Mouse (Mus musculus): ENCODE measurements at regions not wholly inside any gene's neighbourhood (a gene's known extent, or its start where the extent isn't known, plus 50 kb on each side); places are given as distances from the start of the nearest gene placed in this dataset.
A peak's percentile ranks its signal among the peaks of the same experiment; 100 is the strongest.

DNA sequence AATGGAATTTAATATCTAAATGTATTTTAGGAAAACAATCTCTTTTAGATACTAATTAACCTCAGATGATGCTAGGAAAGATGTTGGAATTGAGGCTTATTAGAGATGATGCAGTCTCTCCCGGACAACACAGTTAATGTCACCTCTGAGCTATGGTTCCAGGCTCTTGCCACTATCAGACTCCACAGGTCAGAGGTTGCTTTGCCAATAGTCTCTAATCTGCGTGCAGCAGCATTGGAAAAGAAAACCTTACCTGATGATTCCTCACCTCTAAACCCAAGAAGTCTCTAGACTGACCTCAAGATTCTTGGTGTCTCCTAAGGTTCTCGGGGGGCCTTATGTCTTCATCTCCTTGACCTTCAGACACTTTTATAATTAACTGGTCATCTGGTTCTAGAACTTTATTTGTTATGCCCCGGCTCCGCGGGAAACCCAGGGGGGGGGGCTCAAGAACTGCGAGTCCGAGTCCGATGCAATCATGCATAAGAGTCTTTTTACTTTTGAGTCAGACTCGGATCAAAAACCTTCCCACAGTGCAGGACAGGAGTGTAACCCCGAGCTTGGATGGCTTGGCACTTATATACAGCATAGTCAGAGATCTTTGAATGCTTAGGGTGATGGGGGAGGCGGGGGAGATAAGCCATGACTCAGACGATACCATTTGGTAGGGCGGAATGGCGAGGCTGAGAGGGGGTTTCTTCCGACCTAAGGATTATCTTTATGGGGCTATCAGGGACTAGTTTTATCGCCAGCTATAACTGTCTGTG, 626.9 kb downstream of the Zfp706 start:
- DNase-seq (ENCODE audit: low read depth) = no peak

DNA sequence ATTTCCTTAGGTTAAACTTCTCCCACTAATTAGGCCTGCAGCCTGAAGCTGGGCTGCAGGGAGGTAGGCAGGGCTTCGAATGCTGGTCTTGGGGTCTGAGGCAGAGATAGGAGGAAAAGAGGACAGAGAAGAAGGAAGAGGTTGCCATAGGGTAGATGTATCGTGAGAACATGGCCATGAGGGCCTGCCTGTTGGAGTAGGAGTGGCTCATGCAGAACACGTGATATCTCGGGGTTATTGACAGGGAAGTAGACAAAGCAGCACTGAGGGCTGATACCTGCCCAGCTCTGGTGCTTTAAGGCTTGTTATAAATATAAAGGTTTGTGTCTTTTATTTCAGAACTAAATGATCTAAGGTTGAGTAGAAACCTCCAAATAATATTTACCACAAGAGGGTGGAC, 628.9 kb downstream of the Zfp706 start:
- DNase-seq (ENCODE audit: low read depth) = no peak

DNA sequence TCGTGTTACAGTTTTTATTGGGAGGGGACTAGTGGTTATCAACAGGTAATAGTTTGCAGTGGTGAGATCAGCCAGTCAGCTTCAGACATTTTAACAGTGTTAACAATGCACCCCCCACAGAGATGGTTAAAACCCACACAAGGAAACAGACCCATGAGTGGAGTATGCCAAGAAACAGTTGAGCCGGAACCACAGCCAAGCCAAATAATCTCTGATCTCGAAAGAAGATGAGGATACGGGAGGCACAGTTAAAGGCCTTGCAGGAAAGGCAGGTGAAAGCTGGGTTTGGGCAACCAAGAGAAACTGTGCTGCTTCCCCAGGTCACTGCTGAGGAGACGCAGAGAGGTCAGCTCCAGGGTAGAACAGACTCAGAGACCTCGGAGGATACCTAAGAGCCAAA, 631.0 kb downstream of the Zfp706 start:
- no peak for DNase-seq (ENCODE audit: low read depth)

DNA sequence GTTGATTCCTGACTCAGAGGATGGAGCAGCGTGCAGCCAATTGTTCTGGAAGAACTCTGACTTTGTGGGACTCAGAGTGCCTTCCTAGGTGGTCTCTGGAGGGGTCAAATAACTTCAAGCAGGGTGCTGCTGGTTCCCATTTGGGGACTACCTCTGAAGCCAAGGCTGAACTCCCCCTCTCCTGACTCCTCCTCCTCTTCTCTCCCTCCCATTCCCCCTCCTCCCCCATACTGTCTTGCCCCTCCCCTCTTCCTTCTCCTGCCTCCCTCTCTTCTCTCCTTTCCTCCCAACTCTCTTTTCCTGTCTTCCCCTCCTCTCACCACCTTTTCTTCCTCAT, 632.1 kb downstream of the Zfp706 start:
- DNase-seq (ENCODE audit: low read depth) = no peak

DNA sequence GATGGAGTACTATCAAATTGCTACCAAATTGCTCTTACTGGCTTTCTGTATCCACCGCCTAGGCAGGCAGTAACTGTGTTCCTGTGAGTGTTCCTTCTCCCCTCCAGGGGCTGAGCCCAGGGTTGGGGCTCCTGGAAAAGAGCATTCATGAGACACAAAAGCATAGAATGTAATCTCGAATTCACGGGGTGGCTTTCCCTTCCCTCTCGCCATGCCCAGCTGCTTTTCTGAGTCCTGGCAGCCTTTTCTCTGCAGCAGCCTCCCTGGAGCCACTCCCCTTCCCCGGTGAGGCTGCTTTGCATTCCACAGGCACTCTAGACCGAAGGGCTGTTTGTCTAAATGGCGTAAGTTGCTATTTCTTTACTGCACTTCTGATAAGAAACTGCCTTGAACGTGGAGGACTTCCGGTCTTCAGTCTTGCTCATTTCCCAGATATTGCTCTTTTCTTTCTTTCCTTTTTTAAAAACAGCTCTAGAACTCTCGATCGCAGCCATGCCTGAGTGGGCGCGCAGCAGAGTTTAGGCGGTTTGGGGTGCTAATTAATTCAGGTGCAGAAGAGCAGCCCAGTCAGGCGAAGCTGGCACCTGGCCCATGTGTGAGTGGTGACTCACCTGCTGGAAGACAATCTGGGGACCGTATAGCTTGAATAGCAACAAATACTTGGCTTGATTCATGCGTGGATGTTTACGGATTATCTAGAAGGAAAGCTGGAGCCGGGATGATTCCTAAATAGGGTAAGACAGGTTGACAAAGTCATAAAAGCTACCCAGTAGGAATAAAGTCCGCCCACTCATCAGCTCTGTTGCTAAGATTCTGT, 632.6 kb downstream of the Zfp706 start:
- DNase-seq (ENCODE audit: low read depth) = no peak

DNA sequence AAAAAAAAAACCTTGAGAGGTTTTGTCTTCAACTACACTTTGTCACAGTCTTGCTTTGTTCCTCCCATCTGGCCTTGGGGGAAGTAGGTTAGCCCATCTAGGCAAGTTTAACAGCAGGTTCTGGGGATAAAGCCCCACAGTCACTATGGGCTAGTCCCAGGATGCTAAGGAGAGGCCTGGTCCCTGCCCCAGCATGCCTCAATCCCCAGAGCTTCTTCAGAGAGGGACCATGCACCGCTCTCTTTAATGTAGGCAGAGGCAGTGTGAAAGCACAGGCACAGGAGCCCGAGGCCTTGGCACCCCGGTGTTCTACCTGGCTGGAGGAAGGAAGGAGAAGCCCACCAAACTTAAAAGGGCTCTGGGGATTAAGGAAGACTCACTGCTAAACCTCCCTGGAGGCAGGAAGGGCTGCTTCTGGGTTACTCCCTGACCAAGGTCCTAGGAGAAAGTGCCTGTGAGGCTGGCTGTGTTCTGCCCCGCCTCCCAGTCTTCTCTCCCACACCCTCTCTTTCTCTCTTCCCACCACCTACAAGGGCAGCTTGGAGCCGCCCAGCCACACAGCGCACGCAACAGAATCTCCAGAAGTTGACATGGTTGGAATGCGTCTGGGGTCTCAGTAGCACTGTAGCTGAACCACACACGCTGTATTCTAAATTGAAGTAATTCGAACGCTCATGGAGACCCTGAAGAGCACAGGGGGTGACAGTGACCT, 633.5 kb downstream of the Zfp706 start:
- no peak for DNase-seq (ENCODE audit: low read depth)

DNA sequence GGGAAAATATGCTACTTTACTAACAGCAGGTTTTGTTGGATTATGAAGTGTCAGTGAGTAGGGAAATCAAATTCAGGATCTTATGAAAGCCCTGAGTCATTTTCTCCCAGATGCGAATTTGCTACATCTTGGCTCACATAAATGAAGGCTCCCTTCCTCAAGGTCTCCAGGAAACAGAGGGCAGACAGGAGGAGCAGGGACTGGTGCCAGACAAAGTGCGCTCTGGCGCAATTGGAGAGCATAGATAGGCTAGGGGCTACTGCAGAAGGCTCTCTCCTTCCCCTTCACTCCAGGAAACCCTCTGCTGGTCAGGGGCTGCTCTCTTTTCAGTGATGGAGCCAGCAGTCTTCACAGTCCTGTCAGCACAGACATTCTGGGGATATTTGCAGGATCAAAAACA, 634.1 kb downstream of the Zfp706 start:
- DNase-seq (ENCODE audit: low read depth) = peak; percentile 30

DNA sequence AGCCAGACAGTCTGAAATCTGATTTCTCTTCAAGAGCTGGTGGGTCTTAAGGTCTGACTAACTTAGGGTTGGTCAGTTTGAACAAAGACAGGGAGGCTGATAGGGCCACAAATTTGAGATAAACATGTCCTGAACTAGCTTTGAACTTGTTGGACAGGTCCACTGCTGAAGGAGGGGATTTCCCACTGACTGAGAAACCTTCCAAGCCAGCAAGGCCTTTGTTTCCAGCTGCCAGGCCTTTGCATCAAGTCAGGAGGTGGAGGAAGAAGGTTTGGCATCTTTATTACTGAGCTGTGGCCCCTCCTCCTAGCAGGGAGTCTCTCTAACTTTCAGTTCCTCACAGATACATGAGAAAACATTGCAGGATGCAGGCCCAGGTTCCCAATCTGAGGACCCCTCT, 636.2 kb downstream of the Zfp706 start:
- DNase-seq (ENCODE audit: low read depth) = no peak

DNA sequence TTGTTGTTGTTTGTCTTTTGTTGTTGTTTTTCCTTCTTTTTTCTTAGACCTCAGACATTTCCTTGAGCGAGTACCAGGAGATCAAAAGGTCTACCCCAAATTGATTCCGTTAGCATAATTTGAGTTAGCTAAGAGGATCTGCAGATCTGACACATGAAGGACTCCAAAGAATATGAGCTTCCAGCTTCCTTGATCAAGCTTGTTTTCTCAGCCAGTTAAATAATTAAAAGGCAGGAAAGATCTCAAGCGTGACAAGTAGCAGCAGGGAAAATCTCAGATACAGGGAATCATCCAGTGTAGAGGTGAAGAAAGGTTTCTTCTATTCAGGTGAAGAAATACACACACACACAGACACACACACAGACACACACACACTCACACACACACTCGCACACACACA, 636.7 kb downstream of the Zfp706 start:
- DNase-seq (ENCODE audit: low read depth) = no peak

DNA sequence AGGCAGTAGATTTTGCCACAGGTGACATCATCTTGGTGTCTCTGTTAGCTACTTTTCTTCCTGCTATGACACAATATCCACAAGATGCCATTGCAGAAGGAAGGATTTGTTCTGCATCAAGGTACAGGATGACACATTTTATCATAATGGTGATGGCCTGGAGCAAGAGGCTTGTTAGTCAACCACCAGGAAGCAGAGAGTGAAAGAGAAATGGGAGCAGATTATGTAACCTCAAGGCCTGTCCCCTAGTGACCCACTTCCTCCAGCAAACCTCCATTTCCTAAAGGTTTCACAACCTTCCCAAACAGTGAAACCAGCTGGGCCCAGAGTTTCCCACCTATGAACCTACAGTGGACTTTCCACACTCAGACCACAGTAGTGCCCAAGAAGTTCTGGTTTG, 640.3 kb downstream of the Zfp706 start:
- peak; percentile 79 for DNase-seq (ENCODE audit: low read depth)

DNA sequence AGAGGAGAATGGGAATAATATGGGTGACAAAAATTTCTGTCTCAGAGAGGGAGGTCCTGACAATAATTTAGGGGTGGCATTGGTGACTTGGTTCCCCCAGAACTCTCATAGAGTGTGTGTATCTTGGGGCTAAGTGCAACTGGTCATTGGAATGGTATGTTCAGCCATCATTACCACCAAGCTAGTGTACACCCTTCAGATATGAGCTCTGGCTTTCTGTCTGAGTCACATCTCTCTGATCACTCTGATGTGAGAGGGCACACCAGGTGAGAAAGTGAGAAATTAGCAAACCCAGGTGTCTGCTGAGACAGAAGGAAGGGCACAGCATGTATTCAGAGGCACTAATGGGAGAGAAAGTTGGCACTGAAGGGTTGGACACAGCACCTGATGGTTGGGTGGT, 642.8 kb downstream of the Zfp706 start:
- DNase-seq (ENCODE audit: low read depth) = no peak

DNA sequence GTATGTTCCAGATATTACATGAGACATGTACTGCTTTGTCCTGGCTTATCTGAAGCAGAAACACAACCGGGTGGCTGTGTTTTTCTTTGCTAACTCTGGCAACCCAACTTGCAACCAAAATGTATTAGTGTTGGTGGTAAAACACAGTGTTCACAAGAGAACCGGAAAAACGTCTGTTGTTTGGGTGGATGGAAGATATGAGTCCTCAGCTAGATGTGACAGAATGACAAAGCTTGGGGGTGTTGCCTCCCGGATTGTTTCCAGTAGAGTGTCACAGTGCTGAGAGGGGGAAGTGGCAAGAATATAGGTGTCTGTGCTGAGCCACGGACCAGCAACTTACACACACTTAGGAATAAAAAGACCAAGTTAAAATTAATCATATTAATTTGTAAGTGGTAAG, 643.5 kb downstream of the Zfp706 start:
- DNase-seq (ENCODE audit: low read depth) = peak; percentile 18

DNA sequence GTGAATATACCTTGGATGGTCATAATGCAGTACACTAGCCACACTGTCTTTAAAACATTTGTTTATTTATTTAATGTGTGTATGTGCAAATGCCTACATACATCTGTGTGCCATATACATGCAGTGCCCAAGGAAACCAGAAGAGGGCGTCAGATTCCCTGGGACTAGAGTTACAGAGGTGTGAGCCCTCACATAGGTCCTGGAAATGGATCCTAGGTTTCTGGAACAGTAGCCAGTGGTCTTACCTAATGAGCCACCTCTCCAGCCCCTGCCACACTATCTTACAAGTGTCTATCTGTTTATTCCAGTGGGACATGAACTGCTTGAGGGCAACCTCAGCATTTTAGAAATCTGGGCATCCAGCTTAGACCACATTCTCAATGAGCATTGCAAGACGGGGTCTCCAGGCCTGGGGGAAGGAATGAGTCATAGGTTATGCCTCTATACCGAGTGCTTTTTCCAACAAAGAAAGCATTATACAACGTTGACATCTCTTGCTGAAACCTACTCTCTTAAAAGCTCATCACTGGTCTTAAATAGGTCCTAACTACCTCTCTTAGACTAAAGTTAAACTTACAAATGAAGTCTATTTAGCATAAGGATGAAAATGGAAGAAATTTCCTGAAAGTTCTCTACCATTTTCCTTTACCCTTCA, 644.5 kb downstream of the Zfp706 start:
- DNase-seq (ENCODE audit: low read depth) = peak; percentile 14

DNA sequence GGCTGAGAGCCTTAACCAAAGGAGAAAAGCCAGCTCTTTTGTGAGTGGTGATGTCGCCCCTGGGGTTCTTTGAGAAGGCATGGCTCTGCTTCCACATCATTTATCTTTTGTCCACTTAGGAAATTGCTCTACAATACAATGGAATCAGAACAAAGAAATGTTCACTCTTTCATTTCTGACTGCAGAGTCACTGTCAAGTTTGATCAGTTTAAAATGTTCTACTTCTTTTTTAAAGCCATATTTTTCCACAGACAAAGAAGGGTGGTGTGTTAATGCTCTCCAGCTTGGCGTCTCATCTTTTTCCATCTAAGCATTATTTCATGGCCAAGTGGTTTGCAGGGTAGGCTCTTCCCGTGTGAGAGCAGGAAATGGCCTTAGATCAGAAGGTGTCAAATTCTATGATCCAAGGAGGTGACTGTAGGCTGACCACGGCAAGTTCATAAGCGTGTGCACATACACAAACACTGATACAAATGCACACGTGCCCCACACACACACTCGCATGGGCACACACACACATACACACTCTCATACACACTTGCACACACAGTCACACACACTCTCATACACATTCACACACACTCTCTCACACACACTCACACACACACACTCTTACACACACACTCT, 645.9 kb downstream of the Zfp706 start:
- peak; percentile 52 for DNase-seq (ENCODE audit: low read depth)

DNA sequence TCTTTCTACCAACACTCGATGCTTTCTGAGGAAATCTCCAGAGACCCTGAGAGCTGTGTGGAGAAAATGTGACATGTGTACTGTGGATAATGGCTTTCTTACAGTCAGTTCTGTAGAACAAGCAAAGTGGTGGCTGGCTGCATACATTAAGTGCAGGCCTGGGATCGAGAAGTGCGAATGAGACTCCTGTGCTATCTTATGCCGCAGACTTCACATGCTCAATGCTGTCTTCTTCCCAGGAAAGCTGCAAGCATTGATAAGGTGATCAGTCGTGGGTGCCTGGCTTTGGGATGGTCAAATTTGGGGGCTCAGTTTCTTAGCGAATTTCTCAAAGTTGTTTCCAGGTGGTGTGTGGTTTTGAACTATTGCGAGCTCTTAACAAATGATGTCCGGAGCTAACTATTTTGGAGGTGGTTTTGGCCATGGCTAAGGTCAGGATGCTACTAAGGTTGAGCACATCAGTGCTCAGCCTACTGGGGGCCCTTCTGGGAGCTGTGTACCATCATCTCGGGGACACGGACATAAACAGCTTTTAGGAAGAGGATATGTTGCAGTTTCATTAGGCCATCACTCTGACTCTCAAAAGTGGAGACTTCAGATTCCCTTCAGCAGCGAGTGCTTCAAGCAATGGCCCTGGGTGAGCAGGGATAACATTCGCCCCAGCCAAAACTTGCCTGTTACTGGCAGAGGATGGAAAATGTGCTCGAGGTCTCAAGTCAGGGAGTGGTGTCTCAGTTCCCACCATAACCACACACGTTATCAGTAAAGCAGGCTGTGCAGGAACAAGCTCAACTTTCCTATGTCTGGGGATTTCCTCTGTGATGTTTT, 646.7 kb downstream of the Zfp706 start:
- DNase-seq (ENCODE audit: low read depth) = peak; percentile 83

DNA sequence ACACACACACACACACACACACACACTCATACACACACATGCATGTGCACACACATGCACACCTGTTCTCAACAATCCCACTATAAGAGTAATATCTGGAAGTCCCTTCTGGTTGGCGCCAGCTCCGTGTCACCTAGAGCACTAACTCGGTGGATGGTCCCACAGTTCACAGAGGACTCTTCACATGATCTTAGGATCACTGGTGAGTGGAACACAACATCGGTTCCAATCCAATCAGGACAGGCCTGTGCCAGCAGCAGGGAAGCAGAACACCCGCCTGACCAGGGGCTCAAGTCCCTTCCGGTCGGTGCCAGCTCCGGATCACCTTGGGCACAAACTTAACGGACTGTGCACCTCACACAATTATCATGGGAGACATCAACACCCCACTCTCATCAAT, 651.7 kb downstream of the Zfp706 start:
- DNase-seq (ENCODE audit: low read depth) = no peak

DNA sequence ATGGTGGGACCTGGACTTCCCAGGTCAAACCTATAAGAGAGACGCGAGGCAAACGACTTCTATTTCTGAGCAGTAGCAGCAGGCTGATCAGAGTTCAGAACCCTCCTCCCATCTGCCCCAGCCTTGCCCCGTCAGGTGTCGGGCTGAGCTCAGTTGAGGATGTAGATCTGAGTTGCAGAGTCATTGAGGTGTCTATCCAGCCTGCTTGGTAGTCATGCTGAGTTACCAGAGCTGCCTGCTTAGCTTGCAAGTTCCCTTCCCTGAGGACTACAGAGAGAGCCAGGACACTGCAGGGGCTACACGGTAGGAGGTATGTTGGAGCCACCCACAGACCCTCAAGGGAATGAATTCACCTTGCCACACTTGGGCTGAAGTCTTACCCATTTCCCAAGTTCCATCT, 653.0 kb downstream of the Zfp706 start:
- no peak for DNase-seq (ENCODE audit: low read depth)

DNA sequence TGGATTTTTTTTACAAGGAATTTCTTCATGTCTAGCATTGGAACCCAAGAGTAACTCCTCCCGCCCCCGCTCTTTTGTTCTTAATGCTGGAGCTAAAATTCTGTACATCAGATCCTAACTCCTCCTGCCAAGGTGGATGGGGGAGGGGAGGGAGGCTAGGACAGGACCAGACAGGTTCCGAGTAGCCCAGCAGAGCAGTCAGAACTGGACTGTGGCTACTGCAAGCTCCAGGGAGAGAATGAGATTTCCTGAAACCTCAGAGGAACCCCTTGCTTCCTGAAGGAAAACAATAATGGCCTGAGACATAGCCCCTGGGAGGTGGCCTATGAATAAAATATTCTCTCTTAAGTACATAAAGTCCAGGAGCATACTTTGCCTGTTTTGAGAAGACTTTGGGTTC, 653.8 kb downstream of the Zfp706 start:
- no peak for DNase-seq (ENCODE audit: low read depth)

DNA sequence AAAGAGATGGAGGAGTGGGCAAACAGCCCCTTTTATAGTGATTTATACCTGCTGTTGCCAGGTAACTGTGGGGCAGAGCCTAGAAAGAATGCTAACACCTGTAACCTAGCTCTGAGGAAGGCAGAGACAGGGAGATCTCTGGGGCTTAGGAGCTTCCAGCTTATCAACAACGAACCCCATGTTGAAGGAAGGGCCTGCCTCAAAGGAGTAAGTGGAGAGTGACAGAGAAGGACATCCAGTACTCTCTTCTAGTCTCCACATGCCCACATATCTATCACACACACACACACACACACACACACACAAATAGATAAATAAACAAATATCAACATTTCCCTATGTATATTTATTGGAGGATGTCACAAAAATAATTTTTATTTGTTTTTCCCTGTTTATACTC, 654.6 kb downstream of the Zfp706 start:
- DNase-seq (ENCODE audit: low read depth) = no peak

DNA sequence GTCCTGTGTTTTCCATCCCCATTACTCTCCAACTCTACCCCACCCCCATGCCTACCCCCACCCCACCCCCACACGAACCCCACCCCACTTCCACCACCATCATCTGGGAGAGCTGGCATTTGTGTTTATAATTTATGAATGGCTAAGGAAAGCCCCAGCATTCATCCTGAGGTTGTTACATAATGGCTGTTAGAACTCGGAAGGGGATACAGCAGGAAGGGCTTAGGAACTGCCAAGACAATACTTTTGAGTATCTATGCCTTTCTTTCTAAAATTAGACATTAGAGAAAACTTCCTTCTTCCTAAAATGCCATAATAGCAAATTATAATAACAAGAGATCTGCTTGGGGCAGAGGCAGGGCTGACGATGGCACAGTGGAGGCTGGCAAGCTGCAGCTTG, 655.9 kb downstream of the Zfp706 start:
- DNase-seq (ENCODE audit: low read depth) = no peak

DNA sequence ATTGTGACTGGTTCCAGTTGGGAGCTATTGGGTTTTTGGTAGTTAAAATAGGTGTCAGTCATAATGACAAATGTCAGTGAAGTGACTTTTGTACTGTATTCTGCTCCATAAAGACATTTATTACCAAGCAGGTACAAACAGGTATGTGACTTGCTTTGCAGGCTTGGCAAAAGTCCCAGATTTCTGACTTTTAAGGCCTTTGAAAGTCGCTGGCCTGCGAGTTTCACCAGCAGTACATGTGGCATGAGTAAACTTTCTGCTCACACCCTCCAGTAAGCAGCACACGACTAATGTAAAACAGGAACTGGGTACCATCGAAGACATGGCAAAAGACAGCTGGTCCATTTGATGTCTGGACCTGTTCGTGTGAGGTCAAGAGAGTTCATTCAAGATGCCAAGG, 659.2 kb downstream of the Zfp706 start:
- no peak for DNase-seq (ENCODE audit: low read depth)
